Mouse (Mus musculus) lung, adult 2 months (tissue): ENCODE measurements around the gene Tmem140.

Experiments used
- CTCF ChIP-seq: fragments of 200-500 bp; IDR thresholded peaks from 2 replicates; pipeline ENCODE4 v1.5.1; 2011; ENCODE audit warnings: mild to moderate bottlenecking, low read length, control low read depth; ENCODE audit not compliant: insufficient read depth
- POLR2A ChIP-seq: fragments of 200-500 bp; IDR thresholded peaks from 2 replicates; pipeline ENCODE4 v1.6.1; 2011; ENCODE audit warnings: low read depth, mild to moderate bottlenecking, control low read depth, low read length, borderline replicate concordance; ENCODE audit errors: extremely low read depth

DNA sequence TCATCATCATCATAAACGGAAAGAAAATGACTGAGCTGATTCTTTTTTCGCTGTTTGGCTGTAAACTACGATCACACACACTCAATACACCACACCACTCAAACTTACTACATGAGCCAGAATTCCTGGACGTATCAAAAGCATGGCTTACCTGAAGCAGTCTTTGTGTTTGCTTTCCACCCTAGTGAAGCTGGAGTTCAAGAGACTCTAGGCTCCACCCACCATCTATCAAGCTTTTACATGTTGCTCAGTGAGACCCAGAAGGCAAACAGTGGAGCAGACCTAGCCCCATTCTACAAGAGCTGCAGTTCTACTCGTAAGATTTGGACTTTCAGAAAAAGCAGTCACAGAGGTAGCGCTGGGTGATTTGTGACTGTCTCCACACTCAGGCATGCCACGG lies 39.6 kb downstream of the Tmem140 start:
- TF ChIP-seq CTCF (no peak), POLR2A (no peak)
